Mouse (Mus musculus) hematopoietic stem cell, adult 5-6 weeks (primary cell): ENCODE data around the gene Rin1. TPM values are rescaled to one million over a fixed set of nuclear protein-coding genes. Genes with fewer than 3 reads are reported as not detected.

Experiments used
- total RNA-seq: library from RNA; stranded (forward); fragments of 172-1452, 232-1000 nt; gene quantifications from 2 replicates; pipeline ENCODE4 v1.2.3, GENCODE M21; 2017

Rin1 gene
- total RNA-seq, 1 experiment from 2014 or later, result not detected

Other genes with a start within 250 kb of the Rin1 start
- gene Gm21992, start 238.9 kb upstream of the Rin1 start, total RNA-seq, result 41.8 and 81.7 TPM in 2 replicates
- 16.8 and 17.4 TPM in 2 replicates for gene Rbm14, start 238.8 kb upstream of the Rin1 start, total RNA-seq
- gene Ccs, start 211.1 kb upstream of the Rin1 start, total RNA-seq, result 24.1 and 24.7 TPM in 2 replicates
- not detected in 2 replicates for gene Ccdc87, start 211.1 kb upstream of the Rin1 start, total RNA-seq
- gene Ctsf, start 195.4 kb upstream of the Rin1 start, total RNA-seq, result 18.9 and 29.8 TPM in 2 replicates
- gene Actn3, start 172.6 kb upstream of the Rin1 start, total RNA-seq, result 0.06 and 0.20 TPM in 2 replicates
- 13.1 and 17.4 TPM in 2 replicates for gene Zdhhc24, start 171.8 kb upstream of the Rin1 start, total RNA-seq
- gene Bbs1, start 143.9 kb upstream of the Rin1 start, total RNA-seq, result 2.3 and 3.2 TPM in 2 replicates
- 37.6 and 41.1 TPM in 2 replicates for gene Dpp3, start 122.2 kb upstream of the Rin1 start, total RNA-seq
- 0.10 TPM in 1 of 2 replicates, not detected in the other for gene Peli3, start 107.4 kb upstream of the Rin1 start, total RNA-seq
- 50.0 and 71.5 TPM in 2 replicates for gene Mrpl11, start 88.3 kb upstream of the Rin1 start, total RNA-seq
- not detected in 2 replicates for gene Npas4, start 60.2 kb upstream of the Rin1 start, total RNA-seq
- 2.3 and 5.3 TPM in 2 replicates for gene Slc29a2, start 26.6 kb upstream of the Rin1 start, total RNA-seq
- gene B4gat1, start 11.7 kb upstream of the Rin1 start, total RNA-seq, result not detected in 2 replicates
- gene AC124502.3, start 11.6 kb upstream of the Rin1 start, total RNA-seq, result 7.3 and 8.4 TPM in 2 replicates
- gene Brms1, start 9.1 kb upstream of the Rin1 start, total RNA-seq, result 23.3 and 29.5 TPM in 2 replicates
- gene Cd248, start 17.6 kb downstream of the Rin1 start, total RNA-seq, result 0.31 and 0.74 TPM in 2 replicates
- gene Tmem151a, start 35.0 kb downstream of the Rin1 start, total RNA-seq, result not detected in 2 replicates
- gene Yif1a, start 38.1 kb downstream of the Rin1 start, total RNA-seq, result 8.2 and 12.9 TPM in 2 replicates
- gene Cnih2, start 48.0 kb downstream of the Rin1 start, total RNA-seq, result 0.35 TPM in 1 of 2 replicates, not detected in the other
- 70.4 and 70.9 TPM in 2 replicates for gene Rab1b, start 56.6 kb downstream of the Rin1 start, total RNA-seq
- 9.8 and 10.1 TPM in 2 replicates for gene Klc2, start 68.1 kb downstream of the Rin1 start, total RNA-seq
- 17.3 and 23.4 TPM in 2 replicates for gene Pacs1, start 222.6 kb downstream of the Rin1 start, total RNA-seq
- 262 and 325 TPM in 2 replicates for gene Sf3b2, start 245.0 kb downstream of the Rin1 start, total RNA-seq
- not detected in 2 replicates for gene Gal3st3, start 247.8 kb downstream of the Rin1 start, total RNA-seq